Mouse (Mus musculus): ENCODE results near the gene Wfdc5. TPM values are rescaled to one million over a fixed set of nuclear protein-coding genes. Genes with fewer than 3 reads are reported as not detected.
A peak's percentile ranks its signal among the peaks of the same experiment; 100 is the strongest.

The Wfdc5 gene
- polyA plus RNA-seq, 1 experiment: not detected

- Histone ChIP-seq H3K4me3 (ENCODE audit: insufficient read depth, low read length) (no peak overlapping the region), H3K27ac (ENCODE audit: insufficient read depth, low read length) (no peak overlapping the region), H3K4me1 (ENCODE audit: control insufficient read depth, insufficient read depth, low read length) (no peaks in the 10 kb centered on the region; the same call in 1 of the 2 replicates)
- no peak for TF ChIP-seq CTCF (IDR thresholded peaks at IDR 0.05; ENCODE audit: extremely low read depth, insufficient read depth, low read length)
- TF ChIP-seq POLR2A (IDR thresholded peaks at IDR 0.05; ENCODE audit: extremely low read depth, insufficient read depth, low read length): no peak
Observed at GRCm38 (mm10) chr2:164161515-164162055, 21.0 kb downstream of the Wfdc5 start.

- Histone ChIP-seq H3K4me1 (ENCODE audit: control insufficient read depth, insufficient read depth, low read length) (no peaks in the 10 kb centered on the region), H3K4me3 (ENCODE audit: insufficient read depth, low read length) (no peak overlapping the region), H3K27ac (ENCODE audit: insufficient read depth, low read length) (no peak overlapping the region)
- TF ChIP-seq POLR2A (IDR thresholded peaks at IDR 0.05; ENCODE audit: extremely low read depth, insufficient read depth, low read length): no peak
- TF ChIP-seq CTCF (IDR thresholded peaks at IDR 0.05; ENCODE audit: extremely low read depth, insufficient read depth, low read length): no peak
Observed at GRCm38 (mm10) chr2:164158838-164159237, 23.7 kb downstream of the Wfdc5 start.

DNA sequence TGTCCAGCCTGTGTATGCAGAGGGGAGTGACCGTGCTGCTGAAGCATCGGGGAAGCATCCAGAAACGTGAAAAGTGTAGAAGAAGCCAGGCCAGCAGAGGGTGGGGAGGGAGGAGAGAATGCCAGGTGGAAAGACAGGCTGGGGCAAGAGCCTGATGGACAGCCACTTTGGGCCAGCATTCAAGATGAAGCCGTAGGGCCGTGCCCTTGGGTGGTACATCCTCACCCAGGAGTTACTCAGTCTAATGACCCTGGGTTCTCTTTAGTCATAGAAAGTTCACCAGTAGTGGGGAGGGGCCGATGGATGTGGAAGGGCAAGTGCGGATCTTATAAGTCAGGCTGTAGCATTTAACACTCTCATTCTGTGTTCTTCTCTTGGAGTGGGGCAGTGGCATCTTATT, 26.4 kb downstream of the Wfdc5 start:
- Histone ChIP-seq H3K4me1 (ENCODE audit: control insufficient read depth, insufficient read depth, low read length) (no peaks in the 10 kb centered on the region), H3K4me3 (ENCODE audit: insufficient read depth, low read length) (no peak overlapping the region)
- TF ChIP-seq CTCF (IDR thresholded peaks at IDR 0.05; ENCODE audit: extremely low read depth, insufficient read depth, low read length) (no peak), POLR2A (IDR thresholded peaks at IDR 0.05; ENCODE audit: extremely low read depth, insufficient read depth, low read length) (no peak)

GRCm38 (mm10) chr2:164154007-164154406, 28.5 kb downstream of the Wfdc5 start:
- H3K27ac ChIP-seq (ENCODE audit: insufficient read depth, low read length): no peak overlapping the region
- H3K4me3 ChIP-seq (ENCODE audit: insufficient read depth, low read length): no peak overlapping the region
- TF ChIP-seq POLR2A (IDR thresholded peaks at IDR 0.05; ENCODE audit: extremely low read depth, insufficient read depth, low read length) (no peak), CTCF (IDR thresholded peaks at IDR 0.05; ENCODE audit: extremely low read depth, insufficient read depth, low read length) (no peak)

More for the DNA sequence above, 26.4 kb downstream of the Wfdc5 start:
- no peak overlapping the region for H3K27ac ChIP-seq (ENCODE audit: insufficient read depth, low read length)

DNA sequence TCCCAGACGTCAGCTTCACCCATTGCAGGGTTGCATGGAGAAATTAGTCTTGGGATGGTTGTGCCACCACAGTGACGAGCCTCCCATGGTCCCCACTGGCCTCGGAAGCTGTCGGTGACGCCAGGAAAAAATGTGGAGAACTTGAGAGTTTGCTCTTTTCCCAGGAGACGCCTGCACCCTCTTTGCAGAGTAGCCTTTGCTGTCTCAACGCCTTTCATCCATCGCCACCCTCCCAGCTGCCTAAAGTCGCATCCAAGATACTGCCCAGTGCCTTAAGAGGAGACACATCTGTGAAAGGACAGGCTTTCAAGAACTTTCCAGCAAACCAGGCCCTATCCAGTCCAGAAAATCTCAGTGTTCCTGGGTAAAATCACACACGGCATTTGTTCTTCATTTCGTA, 30.2 kb downstream of the Wfdc5 start:
- TF ChIP-seq CTCF (IDR thresholded peaks at IDR 0.05; ENCODE audit: extremely low read depth, insufficient read depth, low read length): no peak
- no peak for TF ChIP-seq POLR2A (IDR thresholded peaks at IDR 0.05; ENCODE audit: extremely low read depth, insufficient read depth, low read length)
- Histone ChIP-seq H3K4me1 (ENCODE audit: control insufficient read depth, insufficient read depth, low read length) (no peaks in the 10 kb centered on the region), H3K4me3 (ENCODE audit: insufficient read depth, low read length) (no peak overlapping the region), H3K27ac (ENCODE audit: insufficient read depth, low read length) (no peak overlapping the region)

More at GRCm38 (mm10) chr2:164154007-164154406, 28.5 kb downstream of the Wfdc5 start:
- H3K4me1 ChIP-seq (ENCODE audit: control insufficient read depth, insufficient read depth, low read length): no peaks in the 10 kb centered on the region

DNA sequence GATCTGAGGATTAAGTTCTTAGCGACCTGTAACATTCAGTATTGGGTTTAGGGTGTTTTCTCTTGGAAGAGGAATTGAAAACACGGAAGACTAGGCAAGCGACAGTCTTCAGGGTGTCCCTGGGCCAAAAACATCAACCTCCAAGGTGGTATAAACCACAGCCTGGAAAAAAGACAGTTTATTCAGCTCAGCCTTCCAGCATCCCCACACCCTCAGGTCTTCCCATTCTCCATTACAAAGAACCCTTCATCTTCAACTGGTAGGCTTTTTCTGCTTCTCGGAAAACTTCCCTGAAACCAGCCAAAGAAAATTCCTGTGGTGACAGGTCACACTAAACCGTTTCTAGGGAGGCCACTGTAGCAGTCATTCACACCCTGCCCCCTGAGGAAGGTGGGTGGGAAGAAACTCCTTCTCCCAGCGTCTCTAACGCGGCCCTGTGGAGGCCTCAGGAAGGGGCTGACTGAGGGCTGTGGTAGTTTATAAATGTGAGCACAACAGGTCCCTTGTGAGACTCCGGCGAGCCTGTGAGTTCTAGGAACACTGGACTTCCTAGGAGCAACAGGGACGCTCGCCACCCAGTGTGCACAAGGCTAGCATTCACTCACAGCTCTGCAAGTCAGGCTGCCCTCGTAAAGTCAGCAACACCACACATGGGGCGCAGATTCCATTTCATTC, 32.3 kb downstream of the Wfdc5 start:
- H3K4me1 ChIP-seq (ENCODE audit: control insufficient read depth, insufficient read depth, low read length): no peaks in the 10 kb centered on the region; the same call in 1 of the 2 replicates
- no peak overlapping the region for H3K27ac ChIP-seq (ENCODE audit: insufficient read depth, low read length)
- no peak overlapping the region for H3K4me3 ChIP-seq (ENCODE audit: insufficient read depth, low read length)
- TF ChIP-seq POLR2A (IDR thresholded peaks at IDR 0.05; ENCODE audit: extremely low read depth, insufficient read depth, low read length): no peak
- TF ChIP-seq CTCF (IDR thresholded peaks at IDR 0.05; ENCODE audit: extremely low read depth, insufficient read depth, low read length): no peak

- Histone ChIP-seq H3K4me1 (ENCODE audit: control insufficient read depth, insufficient read depth, low read length) (peaks cover 2% of the 10 kb centered on the region; the same call in 1 of the 2 replicates), H3K4me3 (ENCODE audit: insufficient read depth, low read length) (no peak overlapping the region), H3K27ac (ENCODE audit: insufficient read depth, low read length) (no peak overlapping the region)
- no peak for TF ChIP-seq CTCF (IDR thresholded peaks at IDR 0.05; ENCODE audit: extremely low read depth, insufficient read depth, low read length)
- TF ChIP-seq POLR2A (IDR thresholded peaks at IDR 0.05; ENCODE audit: extremely low read depth, insufficient read depth, low read length): no peak
Observed at GRCm38 (mm10) chr2:164146556-164146955, 36.0 kb downstream of the Wfdc5 start.

- Histone ChIP-seq H3K4me1 (ENCODE audit: control insufficient read depth, insufficient read depth, low read length) (peaks cover 2% of the 10 kb centered on the region; the same call in 1 of the 2 replicates), H3K4me3 (ENCODE audit: insufficient read depth, low read length) (no peak overlapping the region), H3K27ac (ENCODE audit: insufficient read depth, low read length) (no peak overlapping the region)
- TF ChIP-seq CTCF (IDR thresholded peaks at IDR 0.05; ENCODE audit: extremely low read depth, insufficient read depth, low read length) (no peak), POLR2A (IDR thresholded peaks at IDR 0.05; ENCODE audit: extremely low read depth, insufficient read depth, low read length) (no peak)
Observed at GRCm38 (mm10) chr2:164144541-164144940, 38.0 kb downstream of the Wfdc5 start.

GRCm38 (mm10) chr2:164144025-164144424, 38.5 kb downstream of the Wfdc5 start:
- H3K4me3 ChIP-seq (ENCODE audit: insufficient read depth, low read length): no peak overlapping the region
- no peak for TF ChIP-seq POLR2A (IDR thresholded peaks at IDR 0.05; ENCODE audit: extremely low read depth, insufficient read depth, low read length)
- TF ChIP-seq CTCF (IDR thresholded peaks at IDR 0.05; ENCODE audit: extremely low read depth, insufficient read depth, low read length): no peak
- no peak overlapping the region for H3K27ac ChIP-seq (ENCODE audit: insufficient read depth, low read length)
- H3K4me1 ChIP-seq (ENCODE audit: control insufficient read depth, insufficient read depth, low read length): peaks cover 2% of the 10 kb centered on the region; the same call in 1 of the 2 replicates

- H3K27ac ChIP-seq (ENCODE audit: insufficient read depth, low read length): peak overlapping the region; percentile 14
- H3K4me3 ChIP-seq (ENCODE audit: insufficient read depth, low read length): no peak overlapping the region
- peaks cover 7% of the 10 kb centered on the region; the same call in 1 of the 2 replicates for H3K4me1 ChIP-seq (ENCODE audit: control insufficient read depth, insufficient read depth, low read length)
- no peak for TF ChIP-seq POLR2A (IDR thresholded peaks at IDR 0.05; ENCODE audit: extremely low read depth, insufficient read depth, low read length)
- no peak for TF ChIP-seq CTCF (IDR thresholded peaks at IDR 0.05; ENCODE audit: extremely low read depth, insufficient read depth, low read length)
Observed at GRCm38 (mm10) chr2:164142021-164142420, 40.5 kb downstream of the Wfdc5 start.
